Mouse (Mus musculus): ENCODE measurements around the gene Ccdc142. TPM values are rescaled to one million over a fixed set of nuclear protein-coding genes. Genes with fewer than 3 reads are reported as not detected.
A peak's percentile ranks its signal among the peaks of the same experiment; 100 is the strongest.

The Ccdc142 gene
- polyA plus RNA-seq, 1 experiment from 2014 or later: 1.00 TPM

- H3K9ac ChIP-seq (ENCODE audit: low read length): no peak overlapping the region
- H3K27me3 ChIP-seq (ENCODE audit: control insufficient read depth, insufficient read depth, low read length): no peaks in the 10 kb centered on the region
- H3K4me3 ChIP-seq (ENCODE audit: low read depth, low read length): no peak overlapping the region
- H3K4me1 ChIP-seq (ENCODE audit: control insufficient read depth, insufficient read depth, low read length): peaks cover 19% of the 10 kb centered on the region
- no peaks in the 10 kb centered on the region for H3K9me3 ChIP-seq (ENCODE audit: control insufficient read depth, low read length)
- no peak overlapping the region for H3K27ac ChIP-seq (ENCODE audit: low read depth, low read length)
- H3K4me2 ChIP-seq: no peak overlapping the region
- no peak for DNase-seq (ENCODE audit: low spot score, missing footprints)
- peaks cover 11% of the 10 kb centered on the region; the same call in 1 of the 2 replicates for H3K36me3 ChIP-seq (ENCODE audit: control insufficient read depth, insufficient read depth, low read length)
- 76% methylated on average over 5 of the region's 5 CpGs for WGBS
- no peak for ATAC-seq (ENCODE audit: low FRiP score)
Measured at GRCm38 (mm10) chr6:83153485-83153884, 52.1 kb downstream of the Ccdc142 start.

GRCm38 (mm10) chr6:83155552-83156238 lies 54.3 kb downstream of the Ccdc142 start:
- H3K9me3 ChIP-seq (ENCODE audit: control insufficient read depth, low read length): no peaks in the 10 kb centered on the region
- H3K27me3 ChIP-seq (ENCODE audit: control insufficient read depth, insufficient read depth, low read length): peaks cover 8% of the 10 kb centered on the region
- 9% methylated on average over 23 of the region's 23 CpGs for WGBS
- peak overlapping the region; percentile 71 for H3K9ac ChIP-seq (ENCODE audit: low read length)
- H3K4me1 ChIP-seq (ENCODE audit: control insufficient read depth, insufficient read depth, low read length): peaks cover 18% of the 10 kb centered on the region
- DNase-seq (ENCODE audit: low spot score, missing footprints) (no peak), ATAC-seq (ENCODE audit: low FRiP score) (peak; percentile 65)
- peak overlapping the region; percentile 88 for H3K4me2 ChIP-seq
- H3K4me3 ChIP-seq (ENCODE audit: low read depth, low read length): peak overlapping the region; percentile 53
- H3K27ac ChIP-seq (ENCODE audit: low read depth, low read length): no peak overlapping the region
- peaks cover 7% of the 10 kb centered on the region; the same call in 1 of the 2 replicates for H3K36me3 ChIP-seq (ENCODE audit: control insufficient read depth, insufficient read depth, low read length)

GRCm38 (mm10) chr6:83156259-83156684 lies 54.9 kb downstream of the Ccdc142 start, which contains the start of the genes Wdr54 and 1700003E16Rik:
Wdr54 (minus strand) TSS chr6:83156397.
1700003E16Rik (plus strand) TSS chr6:83156404.
- H3K4me3 ChIP-seq (ENCODE audit: low read depth, low read length): peak within 1 kb of the TSS; percentile 53
- ATAC-seq (ENCODE audit: low FRiP score) (peak; percentile 95), DNase-seq (ENCODE audit: low spot score, missing footprints) (peak; percentile 99)
- H3K27me3 ChIP-seq (ENCODE audit: control insufficient read depth, insufficient read depth, low read length): peaks cover 14% of the 10 kb centered on the region
- peaks cover 16% of the 10 kb centered on the region for H3K4me1 ChIP-seq (ENCODE audit: control insufficient read depth, insufficient read depth, low read length)
- 1% methylated on average over 32 of the region's 32 CpGs for WGBS
- no peak within 1 kb of the TSS for H3K27ac ChIP-seq (ENCODE audit: low read depth, low read length)
- peak within 1 kb of the TSS; percentile 88 for H3K4me2 ChIP-seq
- H3K9ac ChIP-seq (ENCODE audit: low read length): peak within 1 kb of the TSS; percentile 71
- H3K9me3 ChIP-seq (ENCODE audit: control insufficient read depth, low read length): no peaks in the 10 kb centered on the region
- H3K36me3 ChIP-seq (ENCODE audit: control insufficient read depth, insufficient read depth, low read length): peaks cover 7% of the 10 kb centered on the region; the same call in 1 of the 2 replicates

MicroRNAs encoded within 50 kb of the gene (microRNA counts, 519-probe panel; counts per million panel counts)
- not detected for microRNA mmu-miR-3470a+mmu-miR-3470b

Small RNAs within 50 kb of the gene (microRNA-seq; reads per million reads assigned to microRNA genes)
- not detected for gene Mir3470a

Other genes with a start within 250 kb of the Ccdc142 start
- gene Sema4f, start 161.8 kb upstream of the Ccdc142 start, polyA plus RNA-seq (2014; fragmentation: Nextera tagmentation; extraction: Ambion mirVana): 0.91 and 1.1 TPM in 2 replicates
- 0.18 TPM in 1 of 2 replicates, not detected in the other for gene M1ap, start 154.7 kb upstream of the Ccdc142 start, polyA plus RNA-seq (2014; fragmentation: Nextera tagmentation; extraction: Ambion mirVana)
- 4.0 and 5.2 TPM in 2 replicates for gene Dok1, start 68.1 kb upstream of the Ccdc142 start, polyA plus RNA-seq (2014; fragmentation: Nextera tagmentation; extraction: Ambion mirVana)
- gene Loxl3, start 67.4 kb upstream of the Ccdc142 start, polyA plus RNA-seq (2014; fragmentation: Nextera tagmentation; extraction: Ambion mirVana): 6.6 and 6.8 TPM in 2 replicates
- gene Aup1, start 47.1 kb upstream of the Ccdc142 start, polyA plus RNA-seq (2014; fragmentation: Nextera tagmentation; extraction: Ambion mirVana): 109 and 111 TPM in 2 replicates
- gene Htra2, start 46.3 kb upstream of the Ccdc142 start, polyA plus RNA-seq (2014; fragmentation: Nextera tagmentation; extraction: Ambion mirVana): 28.2 and 30.0 TPM in 2 replicates
- gene Dqx1, start 43.8 kb upstream of the Ccdc142 start, polyA plus RNA-seq (2014; fragmentation: Nextera tagmentation; extraction: Ambion mirVana): 0.43 and 0.68 TPM in 2 replicates
- not detected in 2 replicates for gene Tlx2, start 31.3 kb upstream of the Ccdc142 start, polyA plus RNA-seq (2014; fragmentation: Nextera tagmentation; extraction: Ambion mirVana)
- gene Pcgf1, start 23.7 kb upstream of the Ccdc142 start, polyA plus RNA-seq (2014; fragmentation: Nextera tagmentation; extraction: Ambion mirVana): 31.5 and 35.5 TPM in 2 replicates
- gene Lbx2, start 15.2 kb upstream of the Ccdc142 start, polyA plus RNA-seq (2014; fragmentation: Nextera tagmentation; extraction: Ambion mirVana): 0.44 TPM in 1 of 2 replicates, not detected in the other
- gene Gm42688, start within 50 bp of the Ccdc142 start, polyA plus RNA-seq (2014; fragmentation: Nextera tagmentation; extraction: Ambion mirVana): 1.2 and 2.3 TPM in 2 replicates
- 120 and 130 TPM in 2 replicates for gene Mrpl53, start 7.4 kb downstream of the Ccdc142 start, polyA plus RNA-seq (2014; fragmentation: Nextera tagmentation; extraction: Ambion mirVana)
- 21.6 and 23.4 TPM in 2 replicates for gene Mogs, start 13.9 kb downstream of the Ccdc142 start, polyA plus RNA-seq (2014; fragmentation: Nextera tagmentation; extraction: Ambion mirVana)
- gene Wbp1, start 20.0 kb downstream of the Ccdc142 start, polyA plus RNA-seq (2014; fragmentation: Nextera tagmentation; extraction: Ambion mirVana): 134 and 153 TPM in 2 replicates
- gene Ino80b, start 23.8 kb downstream of the Ccdc142 start, polyA plus RNA-seq (2014; fragmentation: Nextera tagmentation; extraction: Ambion mirVana): 18.8 and 19.4 TPM in 2 replicates
- 13.6 and 16.6 TPM in 2 replicates for gene Rtkn, start 33.9 kb downstream of the Ccdc142 start, polyA plus RNA-seq (2014; fragmentation: Nextera tagmentation; extraction: Ambion mirVana)
- 11.1 and 13.7 TPM in 2 replicates for gene Wdr54, start 54.8 kb downstream of the Ccdc142 start, polyA plus RNA-seq (2014; fragmentation: Nextera tagmentation; extraction: Ambion mirVana)
- gene 1700003E16Rik, start 54.8 kb downstream of the Ccdc142 start, polyA plus RNA-seq (2014; fragmentation: Nextera tagmentation; extraction: Ambion mirVana): 1.7 TPM in 2 replicates
- gene Dctn1, start 64.3 kb downstream of the Ccdc142 start, polyA plus RNA-seq (2014; fragmentation: Nextera tagmentation; extraction: Ambion mirVana): 80.2 and 81.7 TPM in 2 replicates
- gene Slc4a5, start 118.2 kb downstream of the Ccdc142 start, polyA plus RNA-seq (2014; fragmentation: Nextera tagmentation; extraction: Ambion mirVana): 0.52 and 0.68 TPM in 2 replicates
- 48.0 and 51.6 TPM in 2 replicates for gene Mthfd2, start 224.3 kb downstream of the Ccdc142 start, polyA plus RNA-seq (2014; fragmentation: Nextera tagmentation; extraction: Ambion mirVana)
- 73.7 and 82.0 TPM in 2 replicates for gene Mob1a, start 224.4 kb downstream of the Ccdc142 start, polyA plus RNA-seq (2014; fragmentation: Nextera tagmentation; extraction: Ambion mirVana)
- gene Bola3, start 247.5 kb downstream of the Ccdc142 start, polyA plus RNA-seq (2014; fragmentation: Nextera tagmentation; extraction: Ambion mirVana): 134 and 144 TPM in 2 replicates

Measured in midbrain, embryonic 11.5 days (tissue).